Mouse (Mus musculus): ENCODE data around the gene Gm21885. TPM values are rescaled to one million over a fixed set of nuclear protein-coding genes. Genes with fewer than 3 reads are reported as not detected.

The Gm21885 gene
- polyA plus RNA-seq, 1 experiment from 2014 or later, result 1.0 TPM

DNA sequence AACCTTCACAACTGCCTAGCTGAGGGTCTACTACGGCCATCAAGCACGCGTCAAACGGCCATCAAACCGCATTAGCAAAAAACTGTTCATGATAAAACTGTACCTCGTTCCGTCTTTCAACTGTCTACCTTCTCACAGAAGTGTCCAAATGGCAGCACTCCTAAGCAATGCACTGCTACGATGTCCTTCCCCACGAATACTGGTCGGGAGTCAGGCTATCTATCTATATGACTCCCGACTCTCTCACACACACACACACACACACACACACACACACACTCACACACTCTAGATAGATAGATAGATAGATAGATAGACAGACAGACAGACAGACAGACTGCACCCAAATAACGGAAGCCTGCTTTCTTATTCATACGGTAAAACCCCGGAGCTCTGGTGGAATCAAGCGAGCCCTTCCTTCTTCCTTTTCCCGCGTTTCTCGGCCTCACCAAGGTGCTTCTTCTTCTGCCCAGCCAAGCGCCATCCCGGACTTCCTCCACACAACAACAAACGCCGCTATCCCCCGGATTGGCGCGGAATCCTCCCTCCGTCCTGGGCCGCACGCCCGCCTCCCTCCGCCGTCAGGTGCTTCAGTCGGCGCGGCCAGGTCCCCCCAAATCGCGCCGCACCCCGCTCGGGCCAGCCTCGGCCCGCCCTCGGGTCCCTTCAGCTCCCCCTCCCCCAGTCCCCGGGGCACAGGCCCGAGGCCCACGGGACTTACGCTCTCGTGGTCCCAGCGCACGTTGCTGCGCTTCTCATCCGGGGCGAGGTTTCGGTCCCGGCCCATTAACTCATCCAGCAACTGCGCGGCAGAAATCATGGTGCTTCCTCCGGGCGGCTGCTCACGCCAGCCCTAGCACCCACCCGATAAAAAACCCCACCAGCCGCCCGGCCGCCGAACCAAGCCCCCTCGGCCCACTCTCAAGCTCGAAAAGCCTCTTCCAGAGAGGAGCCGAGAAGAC is 39.6 kb downstream of the Gm21885 start:
- H3K4me2 ChIP-seq (replicated peaks; ENCODE audit: low read depth, low read length), result peak overlapping the region; percentile 77
- peaks cover 20% of the 10 kb centered on the region for H3K4me1 ChIP-seq (ENCODE audit: control insufficient read depth, insufficient read depth, low read length)
- H3K27me3 ChIP-seq (ENCODE audit: control insufficient read depth, insufficient read depth, low read length), result no peaks in the 10 kb centered on the region
- H3K27ac ChIP-seq (ENCODE audit: low read depth, low read length), result peak overlapping the region; percentile 99
- peak overlapping the region; percentile 98 for H3K9ac ChIP-seq (ENCODE audit: low read depth, low read length)
- under 1% methylated on average over 67 of the region's 67 CpGs for whole genome bisulfite sequencing
- no peaks in the 10 kb centered on the region for H3K9me3 ChIP-seq (ENCODE audit: control insufficient read depth, low read length)
- peak; percentile 81 for ATAC-seq (ENCODE audit: low FRiP score, low TSS enrichment)
- H3K4me3 ChIP-seq (ENCODE audit: low read length), result peak overlapping the region; percentile 95
- H3K36me3 ChIP-seq (ENCODE audit: control insufficient read depth, insufficient read depth, low read length), result no peaks in the 10 kb centered on the region; the same call in 1 of the 2 replicates

DNA sequence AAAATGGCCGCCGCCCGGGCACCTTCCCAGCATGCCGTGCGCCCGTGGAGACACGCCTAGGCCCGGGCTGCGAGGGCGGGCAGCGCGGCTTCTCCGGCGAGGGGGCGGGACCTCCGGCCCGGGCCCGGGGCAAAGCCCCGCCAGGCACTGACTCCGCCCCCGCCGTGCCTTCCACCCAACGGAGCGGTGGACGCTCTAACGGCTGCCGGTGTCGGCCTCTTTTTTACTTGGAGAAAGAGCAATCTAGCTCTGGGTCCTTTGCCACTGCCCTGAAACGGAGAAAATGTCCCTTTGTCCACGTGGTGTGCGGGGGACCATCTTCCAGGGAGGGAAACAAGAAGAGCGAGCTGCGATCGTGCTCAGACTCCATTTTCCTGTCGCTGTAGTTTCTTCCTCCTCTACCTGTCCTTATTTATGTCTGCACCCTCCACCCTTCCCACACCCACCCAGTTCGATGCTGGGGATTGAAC is 40.3 kb downstream of the Gm21885 start, which contains the start of gene Luc7l3:
Luc7l3 (minus strand) TSS at position 58 of the 470 bp plus-strand sequence.
- ATAC-seq (ENCODE audit: low FRiP score, low TSS enrichment), result peak; percentile 95
- H3K4me2 ChIP-seq (replicated peaks; ENCODE audit: low read depth, low read length), result peak within 1 kb of the TSS; percentile 77
- no peaks in the 10 kb centered on the region for H3K9me3 ChIP-seq (ENCODE audit: control insufficient read depth, low read length)
- H3K27ac ChIP-seq (ENCODE audit: low read depth, low read length), result peak within 1 kb of the TSS; percentile 99
- peak within 1 kb of the TSS; percentile 95 for H3K4me3 ChIP-seq (ENCODE audit: low read length)
- H3K4me1 ChIP-seq (ENCODE audit: control insufficient read depth, insufficient read depth, low read length), result peaks cover 18% of the 10 kb centered on the region
- H3K36me3 ChIP-seq (ENCODE audit: control insufficient read depth, insufficient read depth, low read length), result no peaks in the 10 kb centered on the region
- under 1% methylated on average over 36 of the region's 36 CpGs for WGBS
- H3K9ac ChIP-seq (ENCODE audit: low read depth, low read length), result peak within 1 kb of the TSS; percentile 98
- no peaks in the 10 kb centered on the region for H3K27me3 ChIP-seq (ENCODE audit: control insufficient read depth, insufficient read depth, low read length)

DNA sequence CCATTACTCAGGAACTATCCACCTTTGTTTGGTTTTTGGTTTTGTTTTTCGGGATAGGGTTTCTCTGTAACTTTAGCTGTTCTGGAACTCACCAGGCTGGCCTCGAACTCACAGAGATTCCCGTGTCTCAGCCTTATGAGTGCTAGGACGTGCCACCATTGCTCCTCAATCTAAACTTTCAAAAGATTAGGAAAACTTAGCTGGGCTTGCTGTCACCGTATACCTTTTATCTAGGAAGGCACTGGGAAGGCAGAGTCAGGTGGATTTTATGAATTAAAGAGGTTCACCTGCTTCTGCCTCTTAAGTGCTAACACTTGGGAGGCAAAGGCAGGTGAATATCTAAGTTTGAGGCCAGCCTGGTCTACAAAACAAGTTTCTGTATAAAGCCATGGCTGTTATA is 41.0 kb downstream of the Gm21885 start:
- H3K9ac ChIP-seq (ENCODE audit: low read depth, low read length), result peak overlapping the region; percentile 98
- no peaks in the 10 kb centered on the region for H3K36me3 ChIP-seq (ENCODE audit: control insufficient read depth, insufficient read depth, low read length)
- H3K4me2 ChIP-seq (replicated peaks; ENCODE audit: low read depth, low read length), result peak overlapping the region; percentile 74
- H3K27ac ChIP-seq (ENCODE audit: low read depth, low read length), result peak overlapping the region; percentile 99
- no peaks in the 10 kb centered on the region for H3K9me3 ChIP-seq (ENCODE audit: control insufficient read depth, low read length)
- peak overlapping the region; percentile 95 for H3K4me3 ChIP-seq (ENCODE audit: low read length)
- H3K27me3 ChIP-seq (ENCODE audit: control insufficient read depth, insufficient read depth, low read length), result no peaks in the 10 kb centered on the region
- no peak for ATAC-seq (ENCODE audit: low FRiP score, low TSS enrichment)
- H3K4me1 ChIP-seq (ENCODE audit: control insufficient read depth, insufficient read depth, low read length), result peaks cover 13% of the 10 kb centered on the region
- WGBS, result 34% methylated on average over 5 of the region's 5 CpGs

DNA sequence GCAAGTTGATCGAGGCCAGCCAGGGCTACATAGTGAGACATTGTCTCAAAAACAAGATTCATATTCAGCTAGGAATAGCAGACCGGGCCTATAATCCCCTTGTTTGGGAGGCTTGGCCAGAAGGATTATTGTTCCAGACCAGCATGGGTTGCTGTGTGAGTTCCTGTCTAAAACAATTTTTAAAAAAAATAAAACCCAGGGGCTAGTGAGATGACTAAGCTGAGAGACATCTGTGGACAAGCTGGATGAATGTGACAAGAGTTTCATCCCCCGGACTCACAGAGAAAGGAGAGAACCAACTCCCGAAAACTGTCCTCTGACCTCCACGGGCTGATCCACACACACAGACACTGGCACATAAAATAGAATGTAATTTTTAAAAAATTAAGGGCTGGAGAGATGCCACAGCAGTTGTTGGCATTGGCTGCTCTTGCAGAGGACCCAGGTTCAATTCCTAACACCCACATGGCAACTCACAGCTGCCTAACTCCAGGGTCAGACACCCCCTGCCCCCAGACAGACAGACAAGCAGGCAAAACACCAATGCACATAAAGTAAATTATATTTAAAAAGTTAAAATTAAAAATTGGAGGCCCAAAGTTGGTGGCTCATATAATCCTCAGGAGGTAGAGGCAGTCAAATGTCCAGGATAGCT is 41.7 kb downstream of the Gm21885 start:
- Histone ChIP-seq H3K9me3 (ENCODE audit: control insufficient read depth, low read length) (no peaks in the 10 kb centered on the region), H3K27ac (ENCODE audit: low read depth, low read length) (no peak overlapping the region), H3K4me2 (replicated peaks; ENCODE audit: low read depth, low read length) (no peak overlapping the region), H3K27me3 (ENCODE audit: control insufficient read depth, insufficient read depth, low read length) (no peaks in the 10 kb centered on the region), H3K36me3 (ENCODE audit: control insufficient read depth, insufficient read depth, low read length) (no peaks in the 10 kb centered on the region), H3K4me3 (ENCODE audit: low read length) (no peak overlapping the region), H3K9ac (ENCODE audit: low read depth, low read length) (no peak overlapping the region), H3K4me1 (ENCODE audit: control insufficient read depth, insufficient read depth, low read length) (peaks cover 10% of the 10 kb centered on the region)
- WGBS, result 72% methylated on average over 5 of the region's 5 CpGs
- ATAC-seq (ENCODE audit: low FRiP score, low TSS enrichment), result no peak

DNA sequence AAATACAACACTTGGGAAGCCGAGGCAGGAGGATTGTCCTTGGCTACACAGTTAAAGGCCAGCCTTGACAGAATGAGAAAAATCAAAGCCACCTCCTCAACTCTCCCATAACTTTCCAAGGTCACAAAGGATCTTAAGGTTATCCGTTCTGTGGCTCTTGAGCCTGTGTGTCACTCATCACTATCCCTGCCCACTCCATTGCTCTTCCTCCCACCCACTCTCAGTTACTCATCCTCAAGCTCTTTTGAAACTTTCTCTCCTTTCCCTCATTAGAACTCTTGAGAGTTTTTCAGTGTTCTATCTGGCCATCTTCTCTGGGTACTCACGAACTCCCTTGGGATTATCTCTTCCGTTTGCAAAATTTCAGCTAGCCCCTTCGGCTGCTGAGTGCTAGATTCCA is 42.9 kb downstream of the Gm21885 start:
- no peaks in the 10 kb centered on the region for H3K9me3 ChIP-seq (ENCODE audit: control insufficient read depth, low read length)
- peaks cover 13% of the 10 kb centered on the region for H3K4me1 ChIP-seq (ENCODE audit: control insufficient read depth, insufficient read depth, low read length)
- WGBS, result 89% methylated on average over 5 of the region's 5 CpGs
- H3K9ac ChIP-seq (ENCODE audit: low read depth, low read length), result no peak overlapping the region
- H3K4me3 ChIP-seq (ENCODE audit: low read length), result no peak overlapping the region
- H3K36me3 ChIP-seq (ENCODE audit: control insufficient read depth, insufficient read depth, low read length), result no peaks in the 10 kb centered on the region
- no peak overlapping the region for H3K27ac ChIP-seq (ENCODE audit: low read depth, low read length)
- no peak for ATAC-seq (ENCODE audit: low FRiP score, low TSS enrichment)
- H3K4me2 ChIP-seq (replicated peaks; ENCODE audit: low read depth, low read length), result no peak overlapping the region
- no peaks in the 10 kb centered on the region for H3K27me3 ChIP-seq (ENCODE audit: control insufficient read depth, insufficient read depth, low read length)

DNA sequence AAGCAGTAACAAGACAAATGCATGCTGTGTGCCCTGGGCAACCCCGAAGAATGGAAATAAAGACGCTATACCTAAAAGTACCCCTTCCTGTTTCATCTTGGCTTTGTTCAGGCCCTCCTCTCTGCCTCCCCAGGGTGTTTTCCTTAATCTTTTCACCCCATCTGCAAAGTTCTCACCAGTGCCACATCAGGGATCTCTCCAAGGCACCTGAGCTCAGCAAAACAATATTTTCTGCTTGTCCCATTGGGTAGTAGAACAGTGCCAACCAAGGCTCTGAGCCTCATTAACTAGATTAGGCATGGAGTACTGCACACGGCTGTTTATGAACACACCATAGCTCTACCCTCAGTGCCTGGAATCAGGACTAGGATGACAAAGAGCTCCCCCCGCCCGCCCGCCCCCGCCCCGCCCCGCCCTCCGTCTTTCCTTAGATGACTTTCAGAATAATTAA is 45.3 kb downstream of the Gm21885 start:
- WGBS, result 7% methylated on average over 10 of the region's 10 CpGs
- H3K27me3 ChIP-seq (ENCODE audit: control insufficient read depth, insufficient read depth, low read length), result no peaks in the 10 kb centered on the region
- peak overlapping the region; percentile 77 for H3K4me3 ChIP-seq (ENCODE audit: low read length)
- H3K4me2 ChIP-seq (replicated peaks; ENCODE audit: low read depth, low read length), result peak overlapping the region; percentile 61
- no peaks in the 10 kb centered on the region for H3K36me3 ChIP-seq (ENCODE audit: control insufficient read depth, insufficient read depth, low read length)
- H3K9ac ChIP-seq (ENCODE audit: low read depth, low read length), result peak overlapping the region; percentile 92
- peaks cover 9% of the 10 kb centered on the region for H3K4me1 ChIP-seq (ENCODE audit: control insufficient read depth, insufficient read depth, low read length)
- no peaks in the 10 kb centered on the region for H3K9me3 ChIP-seq (ENCODE audit: control insufficient read depth, low read length)
- peak; percentile 55; the same call in 1 of the 2 replicates for ATAC-seq (ENCODE audit: low FRiP score, low TSS enrichment)
- H3K27ac ChIP-seq (ENCODE audit: low read depth, low read length), result peak overlapping the region; percentile 96

DNA sequence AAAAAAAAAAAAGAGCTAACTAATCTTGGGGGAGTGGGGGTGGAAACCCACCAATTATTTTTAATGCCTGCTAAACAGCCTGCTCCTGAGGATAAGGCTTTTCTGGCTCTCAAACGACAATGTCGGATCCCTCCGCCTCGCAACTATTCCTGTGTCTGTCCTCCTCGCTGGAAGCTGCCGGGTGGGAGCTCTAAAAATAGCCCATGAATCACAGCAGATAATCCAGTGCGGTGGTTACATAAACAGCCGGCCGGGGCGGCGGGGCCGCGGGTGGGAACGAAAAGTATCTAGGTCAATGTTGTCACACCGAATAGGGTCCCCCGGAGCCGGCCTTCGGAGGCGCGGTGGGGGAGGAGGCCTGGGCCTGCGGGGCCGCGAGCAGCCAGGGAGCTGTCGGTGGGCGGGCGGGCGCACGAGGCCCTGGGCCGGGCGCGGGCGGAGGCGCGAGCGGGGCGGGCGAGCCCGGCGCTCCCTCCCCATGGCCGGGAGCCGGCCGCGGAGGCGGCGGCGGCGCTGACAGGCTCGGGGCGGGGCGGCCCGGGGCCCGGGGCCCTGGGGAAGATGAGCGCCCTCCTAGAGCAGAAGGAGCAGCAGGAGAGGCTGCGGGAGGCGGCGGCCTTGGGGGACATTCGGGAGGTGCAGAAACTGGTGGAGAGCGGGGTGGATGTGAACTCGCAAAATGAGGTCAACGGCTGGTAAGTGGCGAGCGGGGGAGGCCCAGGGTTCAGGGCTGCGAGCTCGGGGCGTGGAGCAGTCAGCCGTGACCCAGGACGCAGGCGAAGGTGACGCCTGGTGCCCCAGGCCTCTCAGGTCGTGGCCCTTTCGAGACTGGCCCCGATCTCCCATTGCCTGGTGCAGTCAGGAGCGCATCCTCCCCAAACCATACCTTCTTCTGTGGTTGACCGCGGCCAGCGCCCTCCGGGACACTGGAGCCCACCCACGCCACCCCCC is 46.3 kb downstream of the Gm21885 start, which contains the start of gene Ankrd40:
Ankrd40 (plus strand) TSS at position 309 of the 951 bp plus-strand sequence.
- Histone ChIP-seq H3K9me3 (ENCODE audit: control insufficient read depth, low read length) (no peaks in the 10 kb centered on the region), H3K4me3 (ENCODE audit: low read length) (peak within 1 kb of the TSS; percentile 77), H3K27ac (ENCODE audit: low read depth, low read length) (peak within 1 kb of the TSS; percentile 96), H3K36me3 (ENCODE audit: control insufficient read depth, insufficient read depth, low read length) (no peaks in the 10 kb centered on the region), H3K27me3 (ENCODE audit: control insufficient read depth, insufficient read depth, low read length) (no peaks in the 10 kb centered on the region), H3K4me2 (replicated peaks; ENCODE audit: low read depth, low read length) (peak within 1 kb of the TSS; percentile 61), H3K4me1 (ENCODE audit: control insufficient read depth, insufficient read depth, low read length) (peaks cover 9% of the 10 kb centered on the region), H3K9ac (ENCODE audit: low read depth, low read length) (peak within 1 kb of the TSS; percentile 92)
- peak; percentile 91 for ATAC-seq (ENCODE audit: low FRiP score, low TSS enrichment)
- under 1% methylated on average over 69 of the region's 78 CpGs for WGBS

DNA sequence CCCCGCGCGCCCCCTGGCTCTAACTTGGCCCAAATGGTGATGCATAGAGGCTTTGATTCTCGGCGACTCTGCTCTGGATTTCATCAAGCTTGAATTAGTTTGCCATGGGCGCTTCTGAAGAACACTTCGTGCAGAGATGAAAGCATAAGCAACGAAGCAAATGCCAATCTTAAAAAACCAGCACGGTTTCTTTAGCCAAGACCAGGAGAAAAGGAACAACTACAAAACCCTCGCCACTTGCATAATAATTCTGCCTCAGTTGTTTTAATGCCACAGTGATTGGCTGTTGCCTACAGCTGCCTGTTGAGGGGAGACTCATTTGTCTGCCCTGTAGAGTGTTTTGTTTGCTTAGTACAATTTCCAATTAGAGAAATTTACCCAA is 47.0 kb downstream of the Gm21885 start:
- 2% methylated on average over 10 of the region's 10 CpGs for WGBS
- Histone ChIP-seq H3K27ac (ENCODE audit: low read depth, low read length) (peak overlapping the region; percentile 96), H3K4me2 (replicated peaks; ENCODE audit: low read depth, low read length) (peak overlapping the region; percentile 61)

More for the DNA sequence above, 47.0 kb downstream of the Gm21885 start:
- H3K9ac ChIP-seq (ENCODE audit: low read depth, low read length), result peak overlapping the region; percentile 92
- no peaks in the 10 kb centered on the region for H3K36me3 ChIP-seq (ENCODE audit: control insufficient read depth, insufficient read depth, low read length)
- H3K4me3 ChIP-seq (ENCODE audit: low read length), result peak overlapping the region; percentile 77
- H3K4me1 ChIP-seq (ENCODE audit: control insufficient read depth, insufficient read depth, low read length), result peaks cover 9% of the 10 kb centered on the region
- H3K27me3 ChIP-seq (ENCODE audit: control insufficient read depth, insufficient read depth, low read length), result no peaks in the 10 kb centered on the region
- no peaks in the 10 kb centered on the region for H3K9me3 ChIP-seq (ENCODE audit: control insufficient read depth, low read length)
- no peak for ATAC-seq (ENCODE audit: low FRiP score, low TSS enrichment)

Measured in kidney, embryonic 14.5 days (tissue).